Mouse (Mus musculus) lung, adult 2 months (tissue): ENCODE measurements at regions not wholly inside any gene's neighbourhood (a gene's known extent, or its start where the extent isn't known, plus 50 kb on each side); places are given as distances from the start of the nearest gene placed in this dataset.

Experiments used
- CTCF ChIP-seq: fragments of 200-500 bp; IDR thresholded peaks from 2 replicates; pipeline ENCODE4 v1.5.1; 2011; ENCODE audit warnings: mild to moderate bottlenecking, low read length, control low read depth; ENCODE audit not compliant: insufficient read depth
- POLR2A ChIP-seq: fragments of 200-500 bp; IDR thresholded peaks from 2 replicates; pipeline ENCODE4 v1.6.1; 2011; ENCODE audit warnings: low read depth, mild to moderate bottlenecking, control low read depth, low read length, borderline replicate concordance; ENCODE audit errors: extremely low read depth

GRCm38 (mm10) chr8:88417307-88418095, 55.5 kb upstream of the Brd7 start:
- TF ChIP-seq POLR2A, result no peak
- TF ChIP-seq CTCF, result no peak
